Mouse (Mus musculus) T-helper 2 cell (primary cell): ENCODE data around the gene Cdc6.

ENCODE experiments used
- in situ Hi-C: fragments of 300-600 bp; cut with MboI, MseI; formaldehyde crosslinking; loops from one replicate; pipeline ENCODE4 v1.15.1; 2025; ENCODE audit warnings: high pct_unique_total_duplicates

The Cdc6 gene

GRCm38 (mm10) chr11:98943741-98944461, 36.3 kb downstream of the Cdc6 start:
- in situ Hi-C loops = loop anchor here (10.0 kb wide), 1 partner anchor 201 kb away; no protein-coding TSS in a partner anchor

GRCm38 (mm10) chr11:98944897-98945604, 37.5 kb downstream of the Cdc6 start:
- in situ Hi-C loops = loop anchor here (10.0 kb wide), 1 partner anchor 200 kb away; no protein-coding TSS in a partner anchor

DNA sequence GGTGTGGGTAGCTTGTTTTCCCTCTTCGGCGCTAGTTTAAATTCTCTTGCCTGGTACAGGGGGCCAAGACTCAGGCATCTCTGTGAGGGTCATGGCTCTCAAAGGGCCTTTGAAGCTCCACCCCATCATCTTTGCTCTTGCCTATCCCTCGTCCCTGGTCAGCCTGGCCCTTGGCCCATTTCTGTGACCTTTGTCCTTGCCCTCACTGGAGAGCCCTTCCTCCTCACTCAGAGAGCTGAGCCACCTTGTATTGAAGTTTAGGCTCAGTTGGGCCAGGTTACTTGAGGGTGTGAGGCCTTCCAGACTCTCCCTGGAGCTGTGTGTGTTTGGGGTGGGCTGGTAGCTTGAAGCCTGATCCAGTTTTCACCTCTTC, 38.0 kb downstream of the Cdc6 start:
- in situ Hi-C loops = loop anchor here (10.0 kb wide), 1 partner anchor 199 kb away; no protein-coding TSS in a partner anchor

GRCm38 (mm10) chr11:98947969-98948569, 40.5 kb downstream of the Cdc6 start:
- in situ Hi-C loops = loop anchor here (10.0 kb wide), 1 partner anchor 197 kb away; no protein-coding TSS in a partner anchor

GRCm38 (mm10) chr11:98949242-98949957, 41.8 kb downstream of the Cdc6 start:
- in situ Hi-C loops = loop anchor here (10.0 kb wide), 1 partner anchor 195 kb away; no protein-coding TSS in a partner anchor

- in situ Hi-C loops = loop anchor here (10.0 kb wide), 1 partner anchor 195 kb away; no protein-coding TSS in a partner anchor
Measured at GRCm38 (mm10) chr11:98949958-98950460, 42.4 kb downstream of the Cdc6 start.

DNA sequence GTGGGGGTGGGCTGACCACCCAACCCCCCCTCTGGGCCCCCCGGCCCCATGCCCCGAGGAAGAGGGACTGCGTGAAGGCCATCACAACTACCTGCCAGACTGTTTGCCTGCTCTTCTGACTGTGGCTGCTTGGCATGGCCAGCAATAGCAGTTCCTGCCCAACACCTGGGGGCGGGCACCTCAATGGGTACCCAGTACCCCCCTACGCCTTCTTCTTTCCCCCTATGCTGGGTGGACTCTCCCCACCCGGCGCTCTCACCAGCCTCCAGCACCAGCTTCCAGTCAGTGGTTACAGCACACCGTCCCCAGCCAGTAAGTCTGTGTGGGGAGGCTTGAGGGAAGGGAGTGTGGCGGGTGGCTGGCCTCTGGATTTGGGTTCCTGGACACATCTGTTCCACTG, 42.9 kb downstream of the Cdc6 start:
- in situ Hi-C loops = no loop called here

DNA sequence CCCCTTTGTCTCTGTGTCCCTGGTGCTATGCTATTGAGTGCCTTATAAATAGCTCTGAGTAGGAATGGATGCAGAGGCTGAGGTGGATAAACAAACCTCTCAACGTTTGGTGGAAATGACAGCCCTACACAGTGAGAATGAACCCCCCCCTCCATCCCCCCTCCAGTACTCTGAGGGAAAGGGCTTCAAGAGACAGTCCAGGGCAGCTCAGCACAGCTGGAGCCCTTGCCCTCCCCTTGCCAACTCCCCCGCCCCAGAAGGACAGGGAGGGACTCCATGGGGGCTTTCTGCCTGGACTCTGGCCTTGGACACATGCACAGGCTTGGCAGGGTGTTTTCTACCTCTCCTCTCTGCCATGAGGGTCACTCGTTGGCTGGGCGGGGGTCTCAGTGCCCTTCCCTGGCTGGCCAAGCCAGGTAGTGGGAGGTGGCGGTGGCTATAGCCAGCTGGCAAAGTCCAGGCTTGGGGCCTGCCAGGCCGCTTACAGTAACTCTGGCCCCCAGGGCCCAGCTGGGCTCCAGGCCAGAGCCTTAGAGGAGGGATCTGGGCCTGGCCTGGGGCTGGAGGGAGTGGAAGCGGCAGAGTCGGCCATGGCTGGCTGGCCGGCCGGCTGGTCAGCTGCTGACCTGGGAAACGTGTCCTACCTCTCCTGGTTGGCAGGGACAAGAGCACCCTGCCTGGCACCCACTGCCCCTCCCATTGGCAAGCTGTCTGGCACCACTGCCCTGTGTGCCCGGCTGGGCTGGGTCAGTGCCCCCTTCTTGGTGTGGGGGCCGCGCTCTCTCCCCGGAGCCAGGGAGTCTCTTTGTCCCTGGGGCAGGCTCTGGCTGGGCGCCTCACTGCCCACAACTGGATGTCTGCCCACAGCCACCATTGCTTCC, 43.7 kb downstream of the Cdc6 start:
- in situ Hi-C loops = no loop called here

GRCm38 (mm10) chr11:98952111-98952510, 44.5 kb downstream of the Cdc6 start:
- in situ Hi-C loops = no loop called here

DNA sequence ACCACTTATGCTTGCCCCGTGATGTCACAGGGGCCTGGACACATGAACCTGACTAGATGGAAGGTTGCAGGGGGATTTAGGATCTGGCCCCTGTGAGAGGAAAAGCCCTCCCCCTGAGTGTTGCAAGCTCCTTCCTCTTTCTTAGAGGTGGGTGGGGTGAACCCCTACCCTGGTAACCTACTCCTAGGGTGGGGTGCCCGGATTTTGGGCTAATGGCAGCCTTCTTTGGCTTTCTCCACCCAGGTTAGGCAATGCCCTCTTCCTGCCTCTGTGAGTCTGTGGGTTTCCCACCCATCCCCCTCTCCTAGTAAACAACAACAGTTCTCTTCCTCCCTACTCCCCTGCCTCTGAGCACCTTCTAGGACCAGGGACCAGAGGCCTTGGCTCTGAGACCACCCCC, 45.1 kb downstream of the Cdc6 start:
- in situ Hi-C loops = no loop called here

- in situ Hi-C loops = no loop called here
Measured at GRCm38 (mm10) chr11:98953361-98953760, 45.8 kb downstream of the Cdc6 start.

GRCm38 (mm10) chr11:98953835-98954320, 46.3 kb downstream of the Cdc6 start:
- in situ Hi-C loops = no loop called here

GRCm38 (mm10) chr11:98954373-98954772, 46.8 kb downstream of the Cdc6 start:
- in situ Hi-C loops = no loop called here

DNA sequence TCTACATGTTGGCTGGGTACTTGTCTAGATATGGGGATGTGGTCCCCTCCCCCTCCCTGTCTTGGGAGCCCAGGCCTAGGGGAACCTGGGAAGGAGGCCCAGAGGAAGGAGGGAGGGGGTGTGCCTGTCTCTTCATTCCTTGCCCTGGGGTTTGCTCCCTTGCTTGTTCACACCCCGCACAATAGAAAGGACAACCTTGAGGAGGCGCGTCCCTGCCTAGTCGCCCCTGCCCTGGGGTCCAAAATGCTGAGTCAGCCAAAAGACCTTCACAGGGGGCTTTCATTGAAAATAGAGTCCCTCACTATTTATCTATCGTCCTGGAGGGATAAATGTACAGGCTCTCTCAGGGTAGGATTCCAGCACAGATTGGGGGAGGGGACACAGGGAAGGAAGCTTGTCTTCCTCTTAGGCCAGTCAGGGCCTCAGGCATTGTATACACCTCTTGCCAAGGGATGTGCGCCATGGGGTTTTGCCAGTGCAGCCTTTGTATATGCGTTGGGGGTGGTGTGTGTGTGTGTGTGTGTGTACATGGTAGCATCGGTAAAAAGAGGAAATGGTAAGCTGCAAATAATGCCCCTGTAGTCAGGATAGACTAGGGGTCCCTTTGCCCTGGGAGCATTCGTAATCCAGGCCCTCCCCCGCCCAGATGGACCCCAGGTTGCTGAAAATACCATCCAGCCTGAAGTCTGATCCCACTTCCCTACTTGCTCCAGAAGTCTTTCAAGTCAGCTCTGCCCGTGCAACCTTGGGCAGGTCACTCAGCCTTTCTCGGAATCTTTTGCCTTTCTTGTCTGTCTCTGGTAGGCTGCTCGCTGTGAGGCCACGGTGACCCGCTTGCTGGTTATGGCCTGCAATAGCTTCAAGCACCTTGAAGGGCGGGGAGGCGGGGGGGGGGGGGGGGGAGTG, 47.5 kb downstream of the Cdc6 start:
- in situ Hi-C loops = no loop called here

GRCm38 (mm10) chr11:98955707-98956235, 48.2 kb downstream of the Cdc6 start:
- in situ Hi-C loops = no loop called here

DNA sequence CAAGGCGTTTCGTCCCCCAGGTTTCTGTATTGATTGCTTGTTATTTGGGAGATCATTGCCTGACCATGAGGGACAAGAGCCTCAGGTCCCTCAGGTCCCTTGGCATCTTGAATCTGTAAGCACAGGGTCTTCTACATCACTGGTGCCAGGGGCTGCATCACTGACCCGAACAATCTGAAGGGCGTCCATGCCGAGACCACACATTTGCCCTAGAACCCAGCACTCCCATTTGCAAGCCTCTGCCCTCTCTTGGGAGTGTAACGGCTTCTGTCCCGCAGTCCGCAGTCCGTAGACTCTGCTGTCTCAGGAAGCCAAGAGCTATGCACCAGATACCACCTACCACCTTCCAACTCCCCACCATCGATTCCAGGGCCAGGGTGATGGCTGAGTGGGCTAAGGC, 48.7 kb downstream of the Cdc6 start:
- in situ Hi-C loops = no loop called here

DNA sequence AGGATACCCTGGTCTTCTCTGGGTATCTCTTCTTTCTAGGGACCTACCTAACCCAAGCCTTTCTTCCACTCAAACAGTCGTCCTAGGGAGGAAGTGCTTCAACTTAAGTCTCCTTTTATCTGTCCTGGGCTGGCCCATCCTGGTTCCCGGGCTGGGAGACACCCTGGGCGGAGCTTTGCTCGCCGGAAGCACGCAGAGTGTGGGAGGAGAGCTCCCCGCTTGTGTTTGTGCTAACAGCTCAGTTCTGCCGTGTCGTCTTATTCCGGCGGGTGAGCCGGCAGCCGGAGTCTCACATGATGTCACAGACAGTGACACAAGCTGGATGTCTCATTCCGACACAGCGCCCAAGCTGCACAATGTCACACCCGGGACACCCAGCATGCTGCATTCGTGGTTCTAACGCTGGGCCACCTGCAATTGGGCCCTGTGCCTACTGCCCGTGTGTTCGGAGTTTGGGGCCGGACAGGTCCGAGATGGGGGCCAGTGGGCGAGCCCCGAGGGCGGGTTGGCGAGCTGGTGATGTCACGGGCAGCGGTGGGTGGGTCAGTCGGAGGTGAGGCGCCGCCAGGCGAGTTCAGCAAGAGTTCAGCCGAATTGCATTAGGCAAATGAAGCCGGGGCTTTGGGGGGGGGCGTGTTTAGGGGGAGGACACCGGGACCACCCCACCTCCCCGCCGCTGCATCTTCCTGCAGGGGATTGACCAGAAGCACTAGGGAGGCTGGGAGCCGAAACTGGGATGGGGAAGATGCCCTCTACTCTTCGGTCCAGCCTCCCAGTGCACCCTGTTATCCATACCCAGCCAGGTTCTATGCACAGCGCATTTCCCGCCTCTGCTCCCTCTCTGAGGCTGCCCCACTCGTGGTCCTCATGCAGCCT, 52.1 kb downstream of the Cdc6 start:
- in situ Hi-C loops = no loop called here

DNA sequence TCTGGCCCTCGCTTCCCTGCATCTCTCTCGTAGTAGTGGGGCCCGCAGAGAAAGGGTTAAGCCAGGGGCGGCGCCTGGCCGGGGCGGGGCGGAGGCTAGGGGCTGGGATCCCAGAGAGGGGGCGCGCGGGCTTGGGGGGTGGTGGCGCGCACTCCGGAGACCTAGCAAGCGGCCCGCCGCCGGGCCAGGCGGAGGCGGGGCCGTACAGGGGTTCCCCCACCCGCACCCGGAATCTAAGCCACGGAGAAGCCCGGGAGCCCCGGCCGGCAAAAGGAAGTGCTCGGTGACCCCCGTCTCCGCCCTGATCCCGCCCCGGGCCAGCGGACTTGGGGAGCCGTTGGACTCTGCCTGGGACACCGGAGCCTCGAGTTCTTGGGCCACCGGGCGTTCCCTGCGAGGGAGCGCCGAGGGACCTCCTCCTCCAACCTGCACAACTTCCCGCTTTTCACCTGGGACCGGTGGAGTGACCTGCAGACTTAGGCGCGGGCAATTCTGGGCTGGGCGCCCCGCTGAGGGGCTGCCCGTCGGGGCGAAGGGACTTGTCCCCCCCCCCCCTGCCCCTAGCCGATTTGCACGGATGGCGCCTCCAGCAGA, 52.8 kb downstream of the Cdc6 start:
- in situ Hi-C loops = no loop called here
